Mouse (Mus musculus): Measurements from ENCODE around the gene Nrg3. TPM values are rescaled to one million over a fixed set of nuclear protein-coding genes. Genes with fewer than 3 reads are reported as not detected.

Gene Nrg3
- total and polyA plus RNA-seq, 3 experiments, result not detected

GRCm38 (mm10) chr14:39044290-39044689 lies 428.6 kb downstream of the Nrg3 start:
- Histone ChIP-seq H3K4me1 (ENCODE audit: control insufficient read depth in 1 of 2, insufficient read depth in 2 of 2, low read length in 2 of 2) (no peaks in the 10 kb centered on the region), H3K27me3 (ENCODE audit: control insufficient read depth in 1 of 2, insufficient read depth in 2 of 2, low read length in 2 of 2) (no peaks in the 10 kb centered on the region), H3K79me2 (ENCODE audit: control insufficient read depth, insufficient read depth, low read length, poor library complexity) (no peaks in the 10 kb centered on the region), H3K27ac (ENCODE audit: control insufficient read depth, low read depth, low read length) (no peak overlapping the region), H3K36me3 (ENCODE audit: control insufficient read depth in 1 of 2, insufficient read depth in 2 of 2, low read length in 2 of 2) (no peaks in the 10 kb centered on the region), H3K9me3 (replicated peaks; ENCODE audit: insufficient read depth, low read length) (no peaks in the 10 kb centered on the region), H3K9ac (ENCODE audit: control insufficient read depth, low read depth, low read length, poor library complexity, severe bottlenecking) (no peak overlapping the region), H3K4me3 (ENCODE audit: control insufficient read depth in 1 of 2, insufficient read depth in 1 of 2, low read depth in 2 of 2, low read length in 2 of 2) (no peak overlapping the region)
- DNase-seq (ENCODE audit: low read depth, low spot score), result no peak
- TF ChIP-seq UBTF (IDR thresholded peaks at IDR 0.05; ENCODE audit: borderline replicate concordance, insufficient read depth, low read depth, low read length), result no peak
- TF ChIP-seq TBP (IDR thresholded peaks at IDR 0.05; ENCODE audit: low read depth, low read length), result no peak
- TF ChIP-seq GATA1 (IDR thresholded peaks at IDR 0.05; ENCODE audit: low read depth, low read length), result no peak
- no peak for TF ChIP-seq MYC (IDR thresholded peaks at IDR 0.05; ENCODE audit: low read depth, low read length)

DNA sequence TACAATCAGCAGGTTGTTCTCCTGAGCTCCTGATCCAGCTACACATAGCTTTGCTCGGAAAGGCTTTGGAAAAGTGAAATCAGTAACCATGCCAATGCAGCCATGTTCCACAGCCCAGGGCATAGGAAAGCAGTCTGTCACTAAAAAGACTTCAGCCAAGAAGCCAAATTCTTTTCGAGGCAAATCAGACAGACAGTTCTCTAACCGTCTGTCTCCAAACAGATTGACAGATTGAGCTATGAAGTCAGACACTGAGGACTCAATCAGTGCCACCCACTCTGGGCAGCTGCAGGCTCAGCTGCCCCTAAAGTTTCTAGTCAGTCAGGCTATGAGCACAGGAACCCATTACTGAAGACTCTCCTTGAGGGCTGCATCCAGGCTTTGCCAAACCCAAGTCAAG lies 429.1 kb downstream of the Nrg3 start:
- H3K9me3 ChIP-seq (replicated peaks; ENCODE audit: insufficient read depth, low read length), result no peaks in the 10 kb centered on the region
- no peak overlapping the region for H3K9ac ChIP-seq (ENCODE audit: control insufficient read depth, low read depth, low read length, poor library complexity, severe bottlenecking)
- no peak overlapping the region for H3K27ac ChIP-seq (ENCODE audit: control insufficient read depth, low read depth, low read length)
- no peak for DNase-seq (ENCODE audit: low read depth, low spot score)
- no peaks in the 10 kb centered on the region for H3K79me2 ChIP-seq (ENCODE audit: control insufficient read depth, insufficient read depth, low read length, poor library complexity)
- H3K4me1 ChIP-seq (ENCODE audit: control insufficient read depth in 1 of 2, insufficient read depth in 2 of 2, low read length in 2 of 2), result no peaks in the 10 kb centered on the region
- no peaks in the 10 kb centered on the region for H3K27me3 ChIP-seq (ENCODE audit: control insufficient read depth in 1 of 2, insufficient read depth in 2 of 2, low read length in 2 of 2)
- H3K4me3 ChIP-seq (ENCODE audit: control insufficient read depth in 1 of 2, insufficient read depth in 1 of 2, low read depth in 2 of 2, low read length in 2 of 2), result no peak overlapping the region
- TF ChIP-seq GATA1 (IDR thresholded peaks at IDR 0.05; ENCODE audit: low read depth, low read length), result no peak
- no peak for TF ChIP-seq POLR2A (IDR thresholded peaks at IDR 0.05; ENCODE audit: control insufficient read depth in 1 of 2, insufficient read depth in 1 of 2, low read depth in 1 of 2, low read length in 2 of 2, poor library complexity in 1 of 2)
- TF ChIP-seq USF2 (IDR thresholded peaks at IDR 0.05; ENCODE audit: borderline replicate concordance in 1 of 2, insufficient read depth in 1 of 2, low read depth in 1 of 2, low read length in 2 of 2), result no peak
- no peak for TF ChIP-seq E2F4 (IDR thresholded peaks at IDR 0.05; ENCODE audit: borderline replicate concordance, low read depth, low read length)
- TF ChIP-seq MAFK (IDR thresholded peaks at IDR 0.05; ENCODE audit: borderline replicate concordance, low read depth, low read length), result no peak
- TF ChIP-seq TCF12 (IDR thresholded peaks at IDR 0.05; ENCODE audit: low read depth, low read length), result no peak
- TF ChIP-seq CHD1 (IDR thresholded peaks at IDR 0.05; ENCODE audit: low read depth, low read length), result no peak
- TF ChIP-seq SMC3 (IDR thresholded peaks at IDR 0.05; ENCODE audit: low read depth, low read length), result no peak
- TF ChIP-seq GABPA (IDR thresholded peaks at IDR 0.05; ENCODE audit: low read depth, low read length), result no peak
- TF ChIP-seq NELFE (IDR thresholded peaks at IDR 0.05; ENCODE audit: low read depth, low read length), result no peak
- TF ChIP-seq UBTF (IDR thresholded peaks at IDR 0.05; ENCODE audit: borderline replicate concordance, insufficient read depth, low read depth, low read length), result no peak
- TF ChIP-seq MAX (IDR thresholded peaks at IDR 0.05; ENCODE audit: low read length), result no peak
- TF ChIP-seq MXI1 (IDR thresholded peaks at IDR 0.05; ENCODE audit: low read depth, low read length), result no peak
- no peak for TF ChIP-seq RAD21 (IDR thresholded peaks at IDR 0.05; ENCODE audit: low read depth, low read length)
- no peak for TF ChIP-seq TAL1 (IDR thresholded peaks at IDR 0.05; ENCODE audit: low read length)
- H3K36me3 ChIP-seq (ENCODE audit: control insufficient read depth in 1 of 2, insufficient read depth in 2 of 2, low read length in 2 of 2), result no peaks in the 10 kb centered on the region

Measured in MEL (cell line).